In the genomic region with DNA sequence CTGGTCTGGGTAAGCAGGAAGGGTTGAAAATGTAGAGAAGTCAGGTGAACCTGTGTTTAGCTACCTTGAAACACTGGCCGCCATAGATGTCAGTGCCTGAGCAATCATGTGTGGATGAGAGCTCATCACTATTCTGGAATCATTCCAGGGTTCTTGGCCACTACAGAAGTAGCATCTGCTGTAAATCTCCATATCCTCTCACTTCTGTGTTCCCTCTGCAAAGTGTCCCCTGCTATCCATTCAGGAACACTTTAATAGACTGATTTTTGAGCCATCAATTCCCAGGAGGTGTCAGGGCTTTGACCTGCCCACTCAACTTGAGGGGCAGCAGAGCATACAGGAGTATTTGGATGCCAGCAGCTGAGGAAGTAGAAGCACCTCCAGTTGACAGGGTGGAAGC, we compare ENCODE assay signal across 21 mouse cellular contexts.
A peak's percentile ranks its signal among the peaks of the same experiment; 100 is the strongest.
DNase-seq lines count a peak whose midpoint lies in the region; ATAC-seq and TF ChIP-seq lines count a peak whose summit lies in the region.
"Had no signal": no experiment of that assay in that cellular context is flagged by ENCODE, and none has a peak within 500 bp of the region (broad histone marks: within the 10 kb centered on the region; RNA-seq: fewer than 3 reads in every experiment).

No protein-coding gene starts in this region.

- no peaks in the 10 kb centered on the region for H3K27me3 ChIP-seq in hindbrain, postnatal 0 days (ENCODE audit: insufficient read depth, low read length)
- H3K27me3 ChIP-seq in hindbrain, embryonic 14.5 days (ENCODE audit: control insufficient read depth, insufficient read depth, low read length), result no peaks in the 10 kb centered on the region
- H3K27me3 ChIP-seq: embryonic facial prominence, embryonic 13.5 days; embryonic facial prominence, embryonic 15.5 days; forebrain, embryonic 12.5 days had no signal

- WGBS in hindbrain, postnatal 0 days, result 55% methylated on average over 1 of the region's 1 CpGs
- WGBS in hindbrain, embryonic 14.5 days, result 94% methylated on average over 1 of the region's 1 CpGs

- H3K4me2 ChIP-seq in hindbrain, postnatal 0 days (ENCODE audit: low read depth, low read length), result no peak overlapping the region
- H3K4me2 ChIP-seq in hindbrain, embryonic 14.5 days (replicated peaks), result no peak overlapping the region
- H3K4me2 ChIP-seq: embryonic facial prominence, embryonic 13.5 days; embryonic facial prominence, embryonic 15.5 days; forebrain, embryonic 12.5 days had no signal

- no peak overlapping the region for H3K27ac ChIP-seq in hindbrain, postnatal 0 days
- no peak overlapping the region for H3K27ac ChIP-seq in hindbrain, embryonic 14.5 days
- H3K27ac ChIP-seq: embryonic facial prominence, embryonic 13.5 days; embryonic facial prominence, embryonic 15.5 days; forebrain, embryonic 10.5 days; forebrain, embryonic 12.5 days had no signal

- H3K9ac ChIP-seq in hindbrain, postnatal 0 days (replicated peaks; ENCODE audit: low read length), result no peak overlapping the region
- no peak overlapping the region for H3K9ac ChIP-seq in hindbrain, embryonic 14.5 days
- H3K9ac ChIP-seq: embryonic facial prominence, embryonic 13.5 days; embryonic facial prominence, embryonic 15.5 days; forebrain, embryonic 12.5 days had no signal

- no peaks in the 10 kb centered on the region for H3K4me1 ChIP-seq in hindbrain, postnatal 0 days (ENCODE audit: insufficient read depth, low read length)
- H3K4me1 ChIP-seq in hindbrain, embryonic 14.5 days (replicated peaks; ENCODE audit: control insufficient read depth, insufficient read depth, low read length), result no peaks in the 10 kb centered on the region
- H3K4me1 ChIP-seq: embryonic facial prominence, embryonic 13.5 days; embryonic facial prominence, embryonic 15.5 days; forebrain, embryonic 10.5 days; forebrain, embryonic 12.5 days had no signal

- intact Hi-C loops in left cerebral cortex, postnatal 4 days (cut with DNase I), result no loop called here

- peak; percentile 80 for ATAC-seq in hindbrain, postnatal 0 days
- no peak for ATAC-seq in hindbrain, embryonic 14.5 days (ENCODE audit: low FRiP score)
- ATAC-seq: forebrain, embryonic 14.5 days; forebrain, embryonic 16.5 days had no signal

- DNase-seq in cerebellum, postnatal 14 days, result peak; percentile 34 to 58
- no peak for DNase-seq in cerebellum, adult 11-12 months
- DNase-seq in hindbrain, postnatal 0 days (ENCODE audit: low spot score), result peak; percentile 65
- no peak for DNase-seq in hindbrain, embryonic 14.5 days (ENCODE audit: low spot score)
- DNase-seq in left cerebral cortex, postnatal 4 days, result peak; percentile 47
- no peak for DNase-seq in left cerebral cortex, adult 8-10 months (ENCODE audit: low spot score in 2 of 2)
- DNase-seq: adrenal gland, adult 2 months; adrenal gland, postnatal 10 days; adrenal gland, postnatal 25 days; cerebellum, adult 18-20 months; cerebellum, adult 8-10 months; cerebellum, adult 9-11 months; cerebellum, postnatal 36 days; embryo, embryonic 11 days had no signal

- no peak overlapping the region for H3K4me3 ChIP-seq in hindbrain, postnatal 0 days (ENCODE audit: low read length)
- no peak overlapping the region for H3K4me3 ChIP-seq in hindbrain, embryonic 14.5 days (replicated peaks; ENCODE audit: low read length)
- H3K4me3 ChIP-seq: embryonic facial prominence, embryonic 13.5 days; embryonic facial prominence, embryonic 15.5 days; erythroblast, embryonic 14.5 days; forebrain, embryonic 10.5 days; forebrain, embryonic 12.5 days had no signal

- peaks cover 4% of the 10 kb centered on the region; the same call in 1 of the 2 replicates for H3K9me3 ChIP-seq in hindbrain, postnatal 0 days (ENCODE audit: low read length)
- peaks cover 6% of the 10 kb centered on the region; the same call in 1 of the 2 replicates for H3K9me3 ChIP-seq in hindbrain, embryonic 14.5 days (ENCODE audit: control insufficient read depth, low read length)
- H3K9me3 ChIP-seq: embryonic facial prominence, embryonic 15.5 days; forebrain, embryonic 10.5 days; forebrain, embryonic 12.5 days had no signal

- no peak for TF ChIP-seq CTCF in hindbrain, postnatal 0 days (IDR thresholded peaks at IDR 0.05; ENCODE audit: low read depth)

- no peaks in the 10 kb centered on the region for H3K36me3 ChIP-seq in hindbrain, postnatal 0 days (ENCODE audit: insufficient read depth, low read length)
- H3K36me3 ChIP-seq in hindbrain, embryonic 14.5 days (replicated peaks; ENCODE audit: control insufficient read depth, insufficient read depth), result no peaks in the 10 kb centered on the region
- H3K36me3 ChIP-seq: embryonic facial prominence, embryonic 13.5 days; embryonic facial prominence, embryonic 15.5 days; forebrain, embryonic 10.5 days; forebrain, embryonic 12.5 days had no signal

Comparison
In these comparisons a context has a peak if more than half of its experiments do, and no peak if none do; other contexts are left out.
1. DNase-seq: peak in cerebellum, postnatal 14 days (2 of 2), hindbrain, postnatal 0 days (single experiment) and left cerebral cortex, postnatal 4 days (single experiment); none in cerebellum, adult 11-12 months (single experiment), hindbrain, embryonic 14.5 days (single experiment) and left cerebral cortex, adult 8-10 months (0 of 2).